Mouse (Mus musculus) megakaryocyte progenitor cell, adult 5-6 weeks (primary cell): ENCODE data around the gene Fam19a2. TPM values are rescaled to one million over a fixed set of nuclear protein-coding genes. Genes with fewer than 3 reads are reported as not detected.

Source experiments
- ATAC-seq: replicated peaks from 2 replicates; pipeline ENCODE4 v1.8.0; 2016; ENCODE audit warnings: mild to moderate bottlenecking, moderate TSS enrichment, inconsistent platforms; ENCODE audit not compliant: poor library complexity
- total RNA-seq, 2 experiments: library from RNA; stranded (forward) in 1 of 2; stranded (reverse) in 1 of 2; fragments of 157-497, 149-512 nt in 1 of 2; fragments of 200-1000 nt in 1 of 2; gene quantifications; 2 replicates each; pipeline versions ENCODE4 v1.2.3 to v1.2.4; 2015 to 2017

Gene Fam19a2
- total RNA-seq (2015) (not detected in 2 replicates), total RNA-seq (2017) (not detected in 2 replicates)

- ATAC-seq, result peak; percentile 92
Measured at GRCm38 (mm10) chr10:123263876-123264309, at the start of gene Fam19a2. Fam19a2 (plus strand) TSS chr10:123263996.

- peak; percentile 99 for ATAC-seq
Measured at GRCm38 (mm10) chr10:123222785-123223184, 41.0 kb upstream of the Fam19a2 start.

GRCm38 (mm10) chr10:123229420-123229819, 34.4 kb upstream of the Fam19a2 start:
- ATAC-seq, result peak; percentile 95

GRCm38 (mm10) chr10:123248063-123248462, 15.7 kb upstream of the Fam19a2 start:
- no peak for ATAC-seq

GRCm38 (mm10) chr10:123251904-123252303, 11.9 kb upstream of the Fam19a2 start:
- no peak for ATAC-seq

- peak; percentile 71 for ATAC-seq
Measured at GRCm38 (mm10) chr10:123254299-123254698, 9.5 kb upstream of the Fam19a2 start.

- peak; percentile 89 for ATAC-seq
Measured at GRCm38 (mm10) chr10:123255674-123256348, 8.0 kb upstream of the Fam19a2 start.

- ATAC-seq, result no peak
Measured at GRCm38 (mm10) chr10:123264461-123265191, 830 bp downstream of the Fam19a2 start.

GRCm38 (mm10) chr10:123265241-123265790, 1.5 kb downstream of the Fam19a2 start:
- 0 out of 2 replicates have a peak, but pooled peaks have one; percentile 13 for ATAC-seq

- ATAC-seq, result no peak
Measured at GRCm38 (mm10) chr10:123268568-123268967, 4.8 kb downstream of the Fam19a2 start.

- ATAC-seq, result no peak
Measured at GRCm38 (mm10) chr10:123274554-123274953, 10.8 kb downstream of the Fam19a2 start.

GRCm38 (mm10) chr10:123307300-123307699, 43.5 kb downstream of the Fam19a2 start:
- ATAC-seq, result no peak

GRCm38 (mm10) chr10:123326271-123326670, 62.5 kb downstream of the Fam19a2 start:
- no peak for ATAC-seq

- ATAC-seq, result no peak
Measured at GRCm38 (mm10) chr10:123341280-123341679, 77.5 kb downstream of the Fam19a2 start.

GRCm38 (mm10) chr10:123342591-123343236, 78.9 kb downstream of the Fam19a2 start:
- no peak for ATAC-seq

- no peak for ATAC-seq
Measured at GRCm38 (mm10) chr10:123346301-123346700, 82.5 kb downstream of the Fam19a2 start.

GRCm38 (mm10) chr10:123353667-123354066, 89.9 kb downstream of the Fam19a2 start:
- ATAC-seq, result no peak

GRCm38 (mm10) chr10:123357010-123357409, 93.2 kb downstream of the Fam19a2 start:
- no peak for ATAC-seq

GRCm38 (mm10) chr10:123360492-123360891, 96.7 kb downstream of the Fam19a2 start:
- ATAC-seq, result peak; percentile 87

GRCm38 (mm10) chr10:123364628-123365027, 100.8 kb downstream of the Fam19a2 start:
- ATAC-seq, result no peak

- no peak for ATAC-seq
Measured at GRCm38 (mm10) chr10:123367152-123367864, 103.5 kb downstream of the Fam19a2 start.
